Mouse (Mus musculus): Measurements from ENCODE around the gene Zp2.

DNA sequence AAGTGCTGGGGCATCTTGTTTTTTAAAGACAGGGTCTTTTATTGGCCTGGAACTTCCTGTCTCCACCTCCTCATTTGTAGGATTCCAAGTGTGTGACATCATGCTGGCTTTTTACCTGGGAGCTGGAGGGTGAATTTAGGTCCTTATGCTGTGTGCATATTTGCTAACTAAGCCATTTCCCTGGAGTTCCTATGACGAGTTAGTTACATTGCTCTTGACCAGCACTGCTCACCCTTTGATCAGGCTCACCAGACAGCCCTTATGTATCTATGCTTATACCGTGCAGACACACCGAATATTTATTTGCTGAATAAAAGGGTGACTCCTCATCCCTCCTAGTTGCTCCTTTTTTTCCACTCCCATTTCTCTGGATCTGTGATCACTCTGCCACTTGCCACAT, 64.9 kb downstream of the Zp2 start:
- no peak for TF ChIP-seq CTCF (IDR thresholded peaks at IDR 0.05)
- no peak for TF ChIP-seq EP300 (IDR thresholded peaks at IDR 0.05)
